Mouse (Mus musculus): ENCODE data around the gene Rimkla. TPM values are rescaled to one million over a fixed set of nuclear protein-coding genes. Genes with fewer than 3 reads are reported as not detected.

Rimkla gene
- total RNA-seq, 4 experiments from 2014 or later, result 11.8 to 18.2 (median 13.2) TPM

GRCm38 (mm10) chr4:119472545-119472944 lies 19.9 kb downstream of the Rimkla start:
- no peak for DNase-seq (ENCODE audit: low spot score in 2 of 2)

- DNase-seq (ENCODE audit: low spot score in 2 of 2), result peak; percentile 37 to 46
These were observed 24.6 kb downstream of the Rimkla start for GRCm38 (mm10) chr4:119467720-119468380.

GRCm38 (mm10) chr4:119465841-119466240 lies 26.6 kb downstream of the Rimkla start:
- DNase-seq (ENCODE audit: low spot score in 2 of 2), result no peak

GRCm38 (mm10) chr4:119463756-119464419 lies 28.5 kb downstream of the Rimkla start:
- no peak for DNase-seq (ENCODE audit: low spot score in 2 of 2)

- DNase-seq (ENCODE audit: low spot score in 2 of 2), result no peak
These were observed 29.3 kb downstream of the Rimkla start for GRCm38 (mm10) chr4:119462858-119463755.

GRCm38 (mm10) chr4:119462457-119462856 lies 30.0 kb downstream of the Rimkla start:
- no peak for DNase-seq (ENCODE audit: low spot score in 2 of 2)

- DNase-seq (ENCODE audit: low spot score in 2 of 2), result peak; percentile 90 to 91
These were observed 31.7 kb downstream of the Rimkla start for GRCm38 (mm10) chr4:119460728-119461141.

GRCm38 (mm10) chr4:119460296-119460695 lies 32.1 kb downstream of the Rimkla start:
- DNase-seq (ENCODE audit: low spot score in 2 of 2), result no peak

- DNase-seq (ENCODE audit: low spot score in 2 of 2), result no peak
These were observed 38.9 kb downstream of the Rimkla start for GRCm38 (mm10) chr4:119453533-119453932.

- DNase-seq (ENCODE audit: low spot score in 2 of 2), result no peak
These were observed 39.3 kb downstream of the Rimkla start for GRCm38 (mm10) chr4:119453128-119453527.

- DNase-seq (ENCODE audit: low spot score in 2 of 2), result no peak
These were observed 42.0 kb downstream of the Rimkla start for GRCm38 (mm10) chr4:119450436-119450835.

- DNase-seq (ENCODE audit: low spot score in 2 of 2), result no peak
These were observed 44.6 kb downstream of the Rimkla start for GRCm38 (mm10) chr4:119447786-119448185.

- DNase-seq (ENCODE audit: low spot score in 2 of 2), result no peak
These were observed 45.2 kb downstream of the Rimkla start for GRCm38 (mm10) chr4:119447261-119447660.

GRCm38 (mm10) chr4:119442539-119442938 lies 49.9 kb downstream of the Rimkla start:
- DNase-seq (ENCODE audit: low spot score in 2 of 2), result no peak

GRCm38 (mm10) chr4:119441836-119442235 lies 50.6 kb downstream of the Rimkla start:
- no peak for DNase-seq (ENCODE audit: low spot score in 2 of 2)

GRCm38 (mm10) chr4:119437936-119438335 lies 54.5 kb downstream of the Rimkla start:
- no peak for DNase-seq (ENCODE audit: low spot score in 2 of 2)

- peak in 1 of 2 experiments; percentile 15 for DNase-seq (ENCODE audit: low spot score in 2 of 2)
These were observed 61.8 kb downstream of the Rimkla start for GRCm38 (mm10) chr4:119430678-119431077.

GRCm38 (mm10) chr4:119427680-119428079 lies 64.7 kb downstream of the Rimkla start:
- no peak for DNase-seq (ENCODE audit: low spot score in 2 of 2)

GRCm38 (mm10) chr4:119425601-119426000 lies 66.8 kb downstream of the Rimkla start:
- DNase-seq (ENCODE audit: low spot score in 2 of 2), result no peak

GRCm38 (mm10) chr4:119425077-119425476 lies 67.4 kb downstream of the Rimkla start:
- DNase-seq (ENCODE audit: low spot score in 2 of 2), result no peak

GRCm38 (mm10) chr4:119422294-119422964 lies 70.0 kb downstream of the Rimkla start, which contains the start of the genes Ppcs and Zmynd12:
Gene Ppcs, minus strand, starts transcription at chr4:119422420.
Gene Zmynd12, plus strand, starts transcription at chr4:119422814.
- DNase-seq (ENCODE audit: low spot score in 2 of 2), result peak; percentile 75 to 85

All from layer of hippocampus, adult 8-10 months (tissue).